Mouse (Mus musculus): ENCODE data around the gene Gm42417. TPM values are rescaled to one million over a fixed set of nuclear protein-coding genes. Genes with fewer than 3 reads are reported as not detected.

The Gm42417 gene
- total RNA-seq, 1 experiment from 2014 or later = 2.7 TPM

- ATAC-seq (replicated peaks in 1 of 2; ENCODE audit: insufficient read depth in 1 of 2, low FRiP score in 2 of 2, low TSS enrichment in 1 of 2, low read depth in 1 of 2, poor library complexity in 2 of 2, severe bottlenecking in 2 of 2) = no peak
Measured at GRCm38 (mm10) chr1:36533546-36533945, 5.7 kb downstream of the Gm42417 start.

GRCm38 (mm10) chr1:36531461-36531860 lies 7.8 kb downstream of the Gm42417 start:
- no peak for ATAC-seq (replicated peaks in 1 of 2; ENCODE audit: insufficient read depth in 1 of 2, low FRiP score in 2 of 2, low TSS enrichment in 1 of 2, low read depth in 1 of 2, poor library complexity in 2 of 2, severe bottlenecking in 2 of 2)

- ATAC-seq (replicated peaks in 1 of 2; ENCODE audit: insufficient read depth in 1 of 2, low FRiP score in 2 of 2, low TSS enrichment in 1 of 2, low read depth in 1 of 2, poor library complexity in 2 of 2, severe bottlenecking in 2 of 2) = no peak
Measured at GRCm38 (mm10) chr1:36530962-36531361, 8.3 kb downstream of the Gm42417 start.

- ATAC-seq (replicated peaks in 1 of 2; ENCODE audit: insufficient read depth in 1 of 2, low FRiP score in 2 of 2, low TSS enrichment in 1 of 2, low read depth in 1 of 2, poor library complexity in 2 of 2, severe bottlenecking in 2 of 2) = no peak
Measured at GRCm38 (mm10) chr1:36530485-36530884, 8.7 kb downstream of the Gm42417 start.

- ATAC-seq (replicated peaks in 1 of 2; ENCODE audit: insufficient read depth in 1 of 2, low FRiP score in 2 of 2, low TSS enrichment in 1 of 2, low read depth in 1 of 2, poor library complexity in 2 of 2, severe bottlenecking in 2 of 2) = no peak
Measured at GRCm38 (mm10) chr1:36529875-36530274, 9.4 kb downstream of the Gm42417 start.

DNA sequence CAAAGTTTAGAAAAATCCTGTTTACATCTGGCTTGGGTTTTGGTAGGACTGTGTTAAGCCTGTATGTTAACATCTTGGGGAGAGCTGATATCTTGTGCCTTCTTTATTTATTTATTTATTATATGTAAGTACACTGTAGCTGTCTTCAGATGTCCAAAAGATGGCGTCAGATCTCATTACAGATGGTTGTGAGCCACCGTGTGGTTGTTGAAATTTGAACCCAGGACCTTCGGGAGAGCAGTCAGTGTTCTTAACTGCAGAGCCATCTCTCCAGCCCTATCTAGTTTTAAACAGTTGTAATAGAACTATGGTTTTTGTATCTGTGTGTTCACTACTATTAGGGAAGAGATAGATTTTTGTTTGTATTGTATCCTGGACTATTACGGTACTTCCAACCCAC lies 10.0 kb downstream of the Gm42417 start:
- ATAC-seq (replicated peaks in 1 of 2; ENCODE audit: insufficient read depth in 1 of 2, low FRiP score in 2 of 2, low TSS enrichment in 1 of 2, low read depth in 1 of 2, poor library complexity in 2 of 2, severe bottlenecking in 2 of 2) = no peak

DNA sequence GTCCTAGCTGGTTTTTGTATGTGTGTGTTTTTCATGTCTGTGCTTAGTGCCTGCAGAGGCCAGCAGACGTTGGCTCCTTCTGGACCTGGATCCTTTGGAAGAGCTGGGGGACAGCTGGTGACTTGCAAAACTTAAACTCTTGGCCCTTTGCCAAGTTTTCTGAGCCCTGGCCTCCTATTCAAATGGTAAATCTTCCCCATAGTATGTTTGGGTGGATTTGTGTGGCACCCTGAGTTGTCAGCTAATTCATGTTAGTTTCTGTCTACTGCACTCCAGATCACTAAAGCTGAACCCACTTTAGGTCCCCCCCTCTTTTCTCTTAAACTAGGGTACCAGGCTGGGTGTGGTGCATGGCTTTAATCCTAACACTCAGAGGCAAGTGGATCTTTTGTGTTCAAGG lies 10.9 kb downstream of the Gm42417 start:
- ATAC-seq (replicated peaks in 1 of 2; ENCODE audit: insufficient read depth in 1 of 2, low FRiP score in 2 of 2, low TSS enrichment in 1 of 2, low read depth in 1 of 2, poor library complexity in 2 of 2, severe bottlenecking in 2 of 2) = no peak

- ATAC-seq (replicated peaks in 1 of 2; ENCODE audit: insufficient read depth in 1 of 2, low FRiP score in 2 of 2, low TSS enrichment in 1 of 2, low read depth in 1 of 2, poor library complexity in 2 of 2, severe bottlenecking in 2 of 2) = no peak
Measured at GRCm38 (mm10) chr1:36526903-36527302, 12.3 kb downstream of the Gm42417 start.

- no peak for ATAC-seq (replicated peaks in 1 of 2; ENCODE audit: insufficient read depth in 1 of 2, low FRiP score in 2 of 2, low TSS enrichment in 1 of 2, low read depth in 1 of 2, poor library complexity in 2 of 2, severe bottlenecking in 2 of 2)
Measured at GRCm38 (mm10) chr1:36525774-36526173, 13.5 kb downstream of the Gm42417 start.

DNA sequence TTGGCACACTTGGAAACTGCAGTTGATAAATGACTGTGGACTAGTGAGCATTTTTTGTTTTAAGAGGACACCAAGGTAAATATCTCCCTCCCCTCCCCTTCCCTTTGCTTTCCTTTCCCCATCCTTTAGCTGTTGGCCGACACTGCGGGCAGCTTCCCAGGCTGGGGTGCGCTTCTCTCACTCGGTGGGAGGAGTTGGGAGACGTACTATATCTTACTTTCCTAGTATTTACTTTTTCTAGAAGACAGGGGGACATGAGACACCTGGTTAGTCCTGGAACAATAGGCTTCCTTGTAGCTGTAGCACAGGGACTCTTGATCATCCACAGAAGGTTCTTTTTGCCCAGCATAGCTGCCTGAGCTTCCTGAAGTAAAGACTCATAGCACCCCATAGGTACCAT lies 15.2 kb downstream of the Gm42417 start:
- ATAC-seq (replicated peaks in 1 of 2; ENCODE audit: insufficient read depth in 1 of 2, low FRiP score in 2 of 2, low TSS enrichment in 1 of 2, low read depth in 1 of 2, poor library complexity in 2 of 2, severe bottlenecking in 2 of 2) = no peak

DNA sequence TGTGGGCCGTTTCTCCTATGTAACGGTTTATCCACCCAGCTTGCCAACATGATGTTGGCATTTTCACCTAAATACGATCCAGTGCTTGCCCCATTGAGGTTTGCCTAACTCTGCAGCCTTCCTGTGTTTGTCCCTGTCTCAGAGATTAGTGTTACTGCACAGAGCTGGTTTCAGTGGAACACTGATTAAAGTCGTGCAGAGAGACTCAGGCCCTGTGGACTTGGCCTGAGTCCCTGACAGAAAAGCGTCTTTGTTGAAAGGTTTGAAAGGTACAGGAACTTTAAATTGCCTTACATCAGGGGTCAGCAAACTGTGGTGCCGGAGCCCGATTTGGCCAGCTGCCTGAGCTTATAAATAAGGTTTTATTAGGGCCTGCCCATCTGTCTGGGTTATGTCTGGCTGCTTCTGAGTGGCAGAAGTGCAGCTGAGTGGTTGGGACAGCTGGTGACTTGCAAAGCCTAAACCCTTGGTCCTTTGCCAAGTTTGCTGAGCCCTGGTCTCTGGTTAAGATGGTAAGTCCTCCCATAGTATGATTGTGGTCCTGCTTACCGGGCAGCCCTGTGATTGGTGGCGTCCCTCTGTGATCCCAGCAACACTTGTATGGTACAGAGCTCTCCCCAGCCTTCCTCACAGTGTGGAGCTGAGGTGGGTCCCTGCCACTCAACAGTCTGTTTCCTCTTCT lies 15.8 kb downstream of the Gm42417 start:
- ATAC-seq (replicated peaks in 1 of 2; ENCODE audit: insufficient read depth in 1 of 2, low FRiP score in 2 of 2, low TSS enrichment in 1 of 2, low read depth in 1 of 2, poor library complexity in 2 of 2, severe bottlenecking in 2 of 2) = no peak

DNA sequence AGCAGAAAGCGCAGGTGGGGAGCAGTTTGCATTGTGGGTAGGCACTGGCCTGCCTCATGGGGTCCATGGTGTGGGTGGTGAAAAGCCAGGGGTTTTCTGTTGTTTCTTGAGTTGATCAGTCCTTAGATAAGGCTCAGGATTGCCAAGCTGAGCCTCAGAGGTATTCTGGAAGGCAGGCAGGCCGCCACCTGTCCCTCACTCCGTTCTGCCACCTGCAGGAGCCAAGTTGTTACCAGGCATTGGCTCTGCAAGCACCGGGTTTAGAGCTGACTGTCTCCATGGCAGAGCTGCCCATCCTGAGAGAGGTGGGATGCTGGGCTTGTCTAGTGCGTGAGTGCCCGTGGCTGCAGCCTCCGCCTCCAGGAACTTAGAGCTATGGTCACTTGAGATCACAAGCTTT lies 17.0 kb downstream of the Gm42417 start:
- no peak for ATAC-seq (replicated peaks in 1 of 2; ENCODE audit: insufficient read depth in 1 of 2, low FRiP score in 2 of 2, low TSS enrichment in 1 of 2, low read depth in 1 of 2, poor library complexity in 2 of 2, severe bottlenecking in 2 of 2)

DNA sequence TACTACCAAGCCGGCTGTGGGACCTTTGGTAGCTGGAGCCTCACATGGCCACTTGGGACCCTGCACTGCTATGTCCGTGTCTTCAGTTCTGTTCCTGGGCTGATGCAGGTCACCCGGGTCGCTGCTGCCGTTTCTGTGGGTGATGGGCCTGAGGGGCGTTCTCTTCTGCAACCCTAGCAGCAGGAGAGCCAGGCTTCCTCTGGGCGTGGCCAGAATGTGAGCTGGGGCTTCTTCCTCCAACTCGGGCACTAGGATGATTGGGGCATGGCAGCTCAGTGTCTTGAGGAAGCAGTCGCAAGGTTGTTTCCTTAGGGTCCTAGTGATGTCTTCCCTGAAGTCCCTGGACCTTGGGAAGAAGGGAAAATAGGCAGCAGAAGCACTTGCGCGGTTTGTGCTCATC lies 19.6 kb downstream of the Gm42417 start:
- ATAC-seq (replicated peaks in 1 of 2; ENCODE audit: insufficient read depth in 1 of 2, low FRiP score in 2 of 2, low TSS enrichment in 1 of 2, low read depth in 1 of 2, poor library complexity in 2 of 2, severe bottlenecking in 2 of 2) = no peak

- no peak for ATAC-seq (replicated peaks in 1 of 2; ENCODE audit: insufficient read depth in 1 of 2, low FRiP score in 2 of 2, low TSS enrichment in 1 of 2, low read depth in 1 of 2, poor library complexity in 2 of 2, severe bottlenecking in 2 of 2)
Measured at GRCm38 (mm10) chr1:36518259-36518658, 21.0 kb downstream of the Gm42417 start.

DNA sequence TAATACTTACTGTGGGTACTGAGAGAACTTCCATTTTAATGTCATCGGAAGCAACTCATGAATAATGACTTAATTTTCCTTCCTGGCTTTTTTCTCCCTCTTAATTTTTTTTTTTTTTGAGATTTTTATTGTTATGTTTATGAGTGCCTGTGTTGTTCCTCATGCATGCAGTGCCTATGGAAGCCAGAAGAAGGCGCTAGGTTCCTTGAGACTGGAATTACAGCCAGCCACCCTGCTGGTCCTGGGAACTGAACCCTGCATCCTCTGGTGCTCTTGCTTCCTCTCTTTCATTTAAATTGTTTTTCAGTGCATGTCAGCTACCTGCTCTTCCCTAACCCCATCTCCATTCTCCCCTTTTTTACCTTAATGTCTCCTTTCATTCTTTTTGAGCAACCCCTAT lies 25.5 kb downstream of the Gm42417 start:
- no peak for ATAC-seq (replicated peaks in 1 of 2; ENCODE audit: insufficient read depth in 1 of 2, low FRiP score in 2 of 2, low TSS enrichment in 1 of 2, low read depth in 1 of 2, poor library complexity in 2 of 2, severe bottlenecking in 2 of 2)

DNA sequence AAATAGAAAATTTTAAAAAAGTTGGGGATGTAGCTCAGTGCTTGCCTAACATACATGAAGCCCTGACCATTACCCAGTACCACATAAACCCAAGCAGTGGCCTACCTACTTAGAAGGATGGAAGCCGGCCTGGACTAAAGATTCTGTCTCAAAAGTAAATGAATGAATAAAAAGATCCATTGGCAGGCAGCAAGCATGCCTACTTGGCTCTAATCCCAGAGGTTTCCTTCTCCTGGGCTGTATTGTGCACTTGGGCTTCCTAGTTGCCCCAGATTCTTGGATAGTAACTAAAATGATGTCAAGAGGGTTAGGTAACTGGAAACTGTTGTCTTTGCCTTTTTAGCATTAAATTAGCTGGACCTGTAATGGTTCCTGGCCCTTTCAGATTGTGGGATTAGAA lies 25.9 kb downstream of the Gm42417 start:
- ATAC-seq (replicated peaks in 1 of 2; ENCODE audit: insufficient read depth in 1 of 2, low FRiP score in 2 of 2, low TSS enrichment in 1 of 2, low read depth in 1 of 2, poor library complexity in 2 of 2, severe bottlenecking in 2 of 2) = no peak

- no peak for ATAC-seq (replicated peaks in 1 of 2; ENCODE audit: insufficient read depth in 1 of 2, low FRiP score in 2 of 2, low TSS enrichment in 1 of 2, low read depth in 1 of 2, poor library complexity in 2 of 2, severe bottlenecking in 2 of 2)
Measured at GRCm38 (mm10) chr1:36512966-36513280, 26.3 kb downstream of the Gm42417 start.

DNA sequence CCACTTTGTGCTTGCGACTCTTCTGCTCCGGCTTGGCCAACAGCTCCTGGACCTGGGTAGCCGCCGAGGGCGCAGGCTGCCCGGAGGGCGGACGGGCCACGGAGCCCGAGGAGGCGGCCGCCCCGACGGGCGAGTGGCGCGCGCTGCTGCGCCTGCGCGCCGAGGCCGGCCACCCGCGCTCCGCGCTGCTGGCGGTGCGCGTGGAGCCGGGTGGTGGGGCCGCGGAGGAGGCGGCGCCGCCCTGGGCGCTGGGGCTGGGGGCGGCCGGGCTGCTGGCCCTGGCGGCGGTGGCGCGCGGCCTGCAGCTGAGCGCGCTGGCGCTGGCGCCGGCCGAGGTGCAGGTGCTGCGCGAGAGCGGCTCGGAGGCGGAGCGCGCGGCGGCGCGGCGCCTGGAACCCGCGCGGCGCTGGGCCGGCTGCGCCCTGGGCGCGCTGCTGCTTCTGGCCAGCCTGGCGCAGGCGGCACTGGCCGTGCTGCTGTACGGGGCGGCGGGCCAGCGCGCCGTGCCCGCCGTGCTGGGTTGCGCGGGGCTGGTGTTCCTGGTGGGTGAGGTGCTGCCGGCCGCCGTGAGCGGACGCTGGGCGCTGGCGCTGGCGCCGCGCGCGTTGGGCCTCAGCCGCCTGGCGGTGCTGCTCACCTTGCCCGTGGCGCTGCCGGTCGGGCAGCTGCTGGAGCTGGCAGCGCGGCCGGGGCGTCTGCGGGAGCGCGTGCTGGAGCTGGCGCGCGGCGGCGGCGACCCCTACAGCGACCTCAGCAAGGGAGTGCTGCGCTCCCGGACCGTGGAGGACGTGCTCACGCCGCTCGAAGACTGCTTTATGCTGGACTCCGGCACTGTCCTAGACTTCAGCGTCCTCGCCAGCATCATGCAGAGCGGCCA lies 26.9 kb downstream of the Gm42417 start:
- ATAC-seq (replicated peaks in 1 of 2; ENCODE audit: insufficient read depth in 1 of 2, low FRiP score in 2 of 2, low TSS enrichment in 1 of 2, low read depth in 1 of 2, poor library complexity in 2 of 2, severe bottlenecking in 2 of 2) = no peak; a peak in 1 of 4 replicates
